Mouse (Mus musculus) retina, postnatal 7 days (tissue): ENCODE results near the gene Steap3.
"Not testable (repeated sequence)": the region's sequence is repeated elsewhere in the genome, so short reads cannot be mapped to it uniquely, and the experiment has no call there.

Source experiments
- DNase-seq: peaks from one replicate; pipeline ENCODE4 v3.0.0-alpha.2; 2012; ENCODE audit warnings: low read depth, low spot score

The Steap3 gene

DNA sequence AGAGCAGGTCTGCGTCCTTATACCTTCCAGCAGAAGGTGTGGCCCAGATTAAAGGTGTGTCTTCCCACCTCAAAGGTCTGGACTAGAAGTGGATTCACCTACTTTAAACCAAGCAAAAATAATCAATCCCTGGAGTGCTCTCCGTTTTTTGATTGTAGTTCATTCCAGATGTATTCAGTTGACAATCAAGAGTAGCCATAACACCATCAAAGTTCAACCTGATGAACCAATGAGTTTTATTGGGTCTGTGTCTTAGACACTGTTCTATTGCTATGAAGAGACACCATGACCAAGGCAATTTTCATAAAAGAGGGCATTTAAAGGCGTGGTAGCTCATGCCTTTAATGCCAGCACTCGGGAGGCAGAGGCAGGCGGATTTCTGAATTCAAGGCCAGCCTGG is at the start of gene Steap3:
Gene Steap3 (minus strand): TSS at position 101 of the 400 bp plus-strand sequence.
- DNase-seq, result no peak

DNA sequence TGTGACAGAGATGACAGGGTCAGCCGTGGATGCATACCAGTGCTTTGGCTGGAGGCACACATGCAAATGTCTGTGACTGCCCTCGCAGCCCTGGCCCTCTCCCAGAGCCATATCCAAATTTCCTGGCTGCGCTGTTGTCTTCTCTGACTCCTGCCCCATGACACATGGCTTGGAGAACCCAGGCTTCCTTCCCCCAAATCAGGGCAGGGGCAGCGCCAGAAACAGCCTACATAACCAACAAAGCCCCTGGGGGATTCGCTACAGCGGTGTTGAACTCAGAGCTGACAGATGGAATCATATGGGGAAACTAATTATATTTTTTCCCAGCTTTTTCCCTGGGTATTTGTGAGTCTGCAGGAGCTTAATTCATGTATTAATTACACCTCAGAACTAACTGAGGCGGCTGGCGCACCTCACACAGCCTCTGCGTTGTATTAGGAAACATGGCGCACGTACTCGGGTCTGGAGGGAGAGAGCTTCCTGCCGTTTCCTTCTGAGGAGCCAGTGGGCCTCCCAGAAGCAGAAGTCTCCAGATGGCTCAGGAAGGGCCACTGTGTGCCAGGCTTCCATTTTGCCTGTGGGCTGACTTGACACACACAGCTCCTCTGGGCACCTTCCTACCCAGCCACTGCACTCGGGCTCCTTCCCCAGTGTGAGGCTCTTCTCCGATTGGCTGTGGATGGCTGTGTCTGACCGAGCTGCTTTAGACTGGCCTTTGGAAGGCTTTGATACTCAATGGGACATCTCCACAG is 48.9 kb upstream of the Steap3 start:
- no peak for DNase-seq

GRCm38 (mm10) chr1:120305801-120306200 is 33.3 kb upstream of the Steap3 start:
- DNase-seq, result no peak

DNA sequence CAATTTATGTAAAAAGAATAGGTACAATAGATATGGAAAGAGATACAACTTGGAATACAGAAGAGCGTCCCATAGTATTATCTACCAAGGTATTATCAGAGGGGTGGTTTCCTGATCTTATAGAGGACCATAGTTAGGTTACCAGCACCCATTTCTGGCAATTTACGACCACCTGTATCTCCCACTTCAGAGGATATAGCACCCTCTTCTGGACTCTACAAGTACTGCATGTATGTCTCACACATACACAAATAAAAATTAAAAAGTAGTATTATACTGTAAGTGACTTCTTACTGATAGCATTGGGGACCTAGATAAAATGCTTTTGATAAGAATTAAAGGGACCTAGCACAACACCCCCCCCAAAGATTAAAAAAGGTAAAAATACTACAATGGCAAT is 24.4 kb upstream of the Steap3 start:
- no peak for DNase-seq

- DNase-seq, result no peak
These were observed 21.3 kb upstream of the Steap3 start for GRCm38 (mm10) chr1:120293803-120294202.

DNA sequence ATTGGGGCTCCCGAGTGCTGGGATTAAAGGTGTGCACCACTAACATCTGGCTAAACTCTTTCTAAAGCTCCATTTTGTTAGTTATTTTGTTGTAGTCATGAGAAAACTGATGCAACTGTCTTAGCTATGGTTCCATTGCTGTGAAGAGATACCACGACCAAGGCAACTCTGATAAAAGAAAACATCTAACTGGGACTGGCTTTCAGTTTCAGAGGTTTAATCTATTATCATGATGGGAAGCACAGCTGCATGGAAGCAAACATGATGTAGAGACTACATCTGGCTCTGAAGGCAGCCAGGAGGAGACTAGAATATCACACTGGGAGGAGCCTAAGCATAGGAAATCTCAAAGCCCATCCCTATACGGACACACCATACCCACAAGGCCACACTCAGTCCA is 19.2 kb upstream of the Steap3 start:
- DNase-seq, result no peak

DNA sequence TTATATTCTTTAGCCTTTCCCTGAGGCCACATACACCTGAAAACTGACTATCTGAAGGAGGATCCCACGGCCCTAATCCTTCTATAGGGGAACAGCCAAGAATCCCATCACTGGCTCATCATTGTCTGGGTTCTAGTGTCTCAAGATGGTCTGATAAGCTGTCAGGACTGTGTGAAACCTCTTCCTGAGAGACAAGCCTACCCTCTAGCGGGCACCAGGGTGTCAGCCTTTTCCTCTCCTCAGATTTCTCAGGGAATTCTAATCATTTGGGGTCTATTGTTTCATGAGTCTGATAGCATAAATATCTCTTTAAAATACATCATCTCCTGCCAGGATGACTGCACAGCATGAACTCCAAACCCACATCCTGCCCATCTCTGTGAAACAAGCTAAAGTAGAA is 17.3 kb upstream of the Steap3 start:
- no peak for DNase-seq

DNA sequence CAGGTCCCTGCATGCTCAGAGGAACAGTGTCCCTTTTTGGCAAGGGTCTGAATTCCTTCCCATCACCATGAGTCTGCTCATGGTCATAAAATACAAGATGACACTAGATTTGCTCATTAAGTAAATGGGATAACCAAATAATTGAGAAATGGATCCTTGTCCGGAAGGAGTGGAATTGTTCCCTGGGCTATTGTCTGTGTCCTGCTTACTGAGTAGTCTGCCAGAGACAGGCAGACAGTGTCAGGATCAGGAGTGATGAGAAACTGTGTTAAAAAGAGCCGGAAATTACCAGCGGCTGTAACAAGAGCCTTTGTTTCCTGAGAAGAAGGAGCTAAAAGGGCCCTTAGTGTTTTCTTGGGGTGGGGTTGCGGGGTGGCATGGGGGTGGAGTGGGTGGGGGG is 15.2 kb upstream of the Steap3 start:
- no peak for DNase-seq

- not testable (repeated sequence) for DNase-seq
These were observed 3.6 kb upstream of the Steap3 start for GRCm38 (mm10) chr1:120276058-120276457.

DNA sequence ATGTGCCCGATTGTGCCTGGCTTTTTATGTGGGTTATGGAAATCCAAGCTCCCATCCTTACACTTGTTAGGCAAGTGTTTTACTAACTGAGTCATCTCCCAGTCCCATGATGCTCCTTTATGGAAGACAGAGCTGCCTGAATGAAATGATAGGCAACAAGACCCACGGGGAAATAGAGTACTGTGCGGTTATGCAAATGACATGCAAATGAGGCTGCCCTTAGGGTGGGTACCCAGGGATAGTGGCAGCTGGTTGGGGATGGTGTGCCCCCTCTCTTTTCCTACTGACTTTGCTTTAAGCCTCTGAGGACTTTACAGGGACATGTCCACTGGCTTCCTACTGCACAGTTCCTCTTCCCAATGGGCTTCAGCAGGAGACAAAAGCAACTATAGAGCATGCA is 2.7 kb upstream of the Steap3 start:
- DNase-seq, result no peak

DNA sequence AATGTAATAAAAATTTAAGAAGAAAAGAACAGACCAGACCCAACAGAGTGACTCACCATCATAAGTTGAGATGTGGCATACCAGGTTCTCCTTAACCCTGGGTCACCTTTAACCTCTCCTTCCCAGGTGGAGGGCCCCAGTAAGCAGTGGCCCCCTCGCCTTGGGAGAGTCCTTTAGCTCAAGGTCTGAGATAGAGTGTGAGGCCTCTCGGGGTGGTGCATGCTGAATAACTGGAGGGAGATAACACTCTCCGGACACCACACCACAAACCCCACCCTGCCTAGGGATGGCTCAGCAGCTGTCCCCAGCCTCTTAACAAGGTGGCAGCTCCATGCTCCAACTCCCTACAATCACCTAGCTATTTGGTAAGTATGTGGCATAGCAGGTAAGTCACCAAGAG is 1.6 kb downstream of the Steap3 start:
- no peak for DNase-seq

DNA sequence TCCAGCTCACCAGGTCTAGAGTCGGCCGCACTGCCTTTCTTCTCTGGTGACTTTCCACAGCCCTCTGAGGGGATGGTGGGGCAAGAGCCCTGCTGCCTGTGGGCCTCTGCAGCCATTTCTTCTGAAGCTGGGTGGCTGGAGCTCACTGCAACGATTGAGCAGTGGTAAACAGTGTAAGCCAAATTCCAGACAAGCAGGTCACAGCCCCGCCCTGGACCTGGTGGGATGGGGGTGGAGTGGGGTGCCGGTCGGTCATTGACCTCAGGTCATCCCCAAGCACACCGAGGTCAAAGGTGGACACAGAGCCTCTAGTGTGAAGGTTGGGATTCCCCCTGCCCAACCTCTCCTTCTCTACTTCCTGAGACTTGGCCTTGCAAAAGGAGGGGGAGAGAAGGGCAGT is 2.4 kb downstream of the Steap3 start:
- DNase-seq, result no peak

DNA sequence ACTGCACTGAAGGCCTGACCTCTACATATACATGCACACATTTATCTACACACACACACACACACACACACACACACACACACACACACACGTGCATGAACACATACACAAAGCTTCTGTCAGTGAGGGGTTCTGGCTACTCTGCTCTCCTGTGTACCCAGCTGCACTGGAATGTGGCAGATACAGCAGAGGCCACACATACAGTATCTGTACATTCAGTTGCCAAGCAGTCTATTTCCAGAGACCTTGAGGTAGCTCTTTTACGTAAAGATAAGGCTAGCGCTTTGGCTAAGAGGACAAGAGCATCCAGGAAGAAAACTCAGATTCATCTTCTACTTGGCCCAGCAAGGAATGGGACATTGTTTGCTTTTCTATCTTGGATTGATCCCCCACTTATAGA is 4.9 kb downstream of the Steap3 start:
- no peak for DNase-seq

GRCm38 (mm10) chr1:120266460-120266859 is 6.0 kb downstream of the Steap3 start:
- no peak for DNase-seq

- peak; percentile 44 for DNase-seq
These were observed 7.4 kb downstream of the Steap3 start for GRCm38 (mm10) chr1:120264861-120265686.

DNA sequence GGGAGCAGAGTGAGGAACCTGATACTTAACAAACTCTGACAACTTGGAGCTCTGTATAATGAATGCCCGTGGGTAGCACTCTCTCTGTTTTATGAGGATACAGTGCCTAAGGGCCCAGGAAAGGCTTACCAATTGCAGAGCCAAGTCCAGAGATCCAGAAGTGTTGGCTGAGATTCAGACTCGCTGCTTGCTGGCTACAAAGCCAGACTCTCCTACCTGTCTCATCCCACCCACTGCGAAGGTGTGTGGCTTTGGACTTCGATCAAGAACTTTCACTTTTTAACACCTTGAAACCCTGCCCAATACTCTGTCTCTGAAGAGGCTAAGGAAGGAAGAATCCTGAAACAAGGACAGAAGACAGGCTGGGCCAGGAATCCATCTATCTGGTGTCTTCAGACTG is 9.3 kb downstream of the Steap3 start:
- no peak for DNase-seq

- no peak for DNase-seq
These were observed 11.3 kb downstream of the Steap3 start for GRCm38 (mm10) chr1:120261166-120261565.

- no peak for DNase-seq
These were observed 13.3 kb downstream of the Steap3 start for GRCm38 (mm10) chr1:120259249-120259648.

DNA sequence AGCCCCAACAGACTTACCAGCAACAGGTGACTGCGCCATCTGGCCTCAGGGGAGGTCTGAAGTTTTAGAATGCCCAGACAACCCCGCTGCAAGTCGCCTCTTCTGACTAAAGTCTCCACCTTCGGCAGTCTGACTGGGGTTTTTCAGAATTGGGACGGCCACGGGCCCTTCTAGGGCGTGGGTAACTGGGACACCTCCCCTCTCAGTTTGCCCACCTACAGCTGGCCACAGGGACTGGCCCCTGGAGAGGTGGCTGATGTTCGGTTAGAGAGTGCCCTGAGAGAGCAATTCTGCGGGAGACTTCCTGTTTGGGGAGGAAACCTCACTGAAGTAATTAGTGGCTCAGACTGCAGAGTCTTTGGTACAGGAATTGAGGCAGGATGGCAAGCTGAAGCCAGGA is 13.8 kb downstream of the Steap3 start:
- no peak for DNase-seq

DNA sequence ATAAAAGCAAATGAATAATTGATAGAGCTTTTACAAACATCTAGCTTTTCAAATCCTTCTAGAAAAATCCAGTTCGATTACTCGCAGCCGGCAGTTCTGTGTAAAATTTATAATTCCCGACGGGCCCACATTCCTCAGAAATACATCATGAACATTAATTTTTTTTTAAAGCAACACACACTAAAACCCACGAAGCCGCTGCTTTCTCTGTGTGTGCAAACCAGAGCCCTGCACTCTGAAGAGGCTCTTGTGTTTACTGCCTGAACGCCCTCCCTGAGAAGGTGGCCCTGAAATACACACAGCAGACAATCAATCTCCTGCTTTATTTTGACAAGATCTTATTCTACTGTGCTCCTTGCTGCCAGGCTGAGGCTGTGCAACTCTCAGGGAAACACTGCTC is 14.3 kb downstream of the Steap3 start:
- no peak for DNase-seq

- DNase-seq, result no peak
These were observed 18.8 kb downstream of the Steap3 start for GRCm38 (mm10) chr1:120253751-120254150.

- DNase-seq, result no peak
These were observed 19.9 kb downstream of the Steap3 start for GRCm38 (mm10) chr1:120252519-120253160.

DNA sequence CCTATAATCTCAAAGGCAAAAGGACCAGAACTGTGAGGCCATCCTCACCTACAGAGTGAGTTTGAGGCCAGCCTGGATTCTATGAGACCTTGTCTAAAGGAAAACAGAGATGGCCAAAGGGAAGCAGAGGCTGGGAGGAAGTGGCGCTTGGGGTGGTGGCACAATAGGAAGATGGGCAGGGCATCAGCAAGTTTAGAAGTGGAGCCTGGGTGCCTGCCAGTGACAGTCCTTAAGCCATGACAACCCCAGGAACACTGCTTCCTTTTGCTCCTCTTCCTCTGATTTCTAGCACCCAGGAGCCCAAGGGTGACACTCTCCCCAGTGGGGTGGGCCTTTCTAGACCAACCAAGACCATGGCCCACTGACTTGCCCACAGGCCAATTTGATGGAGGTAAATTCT is 21.3 kb downstream of the Steap3 start:
- DNase-seq, result no peak
